Mouse (Mus musculus) MEL (cell line): ENCODE measurements around the gene Lemd1.

Experiments used
- CHD2 ChIP-seq: IDR thresholded peaks from 2 replicates; pipeline ENCODE4 v1.6.1; 2011; ENCODE audit warnings: low read length, improper control_type of control experiment
- CTCF ChIP-seq, 3 experiments: IDR thresholded peaks in 2 of 3; conservative IDR thresholded peaks in 1 of 3; 2 replicates each; pipeline ENCODE4 v1.5.1; 2011 to 2012; ENCODE audit warnings: low read length in 3 of 3, low read depth in 2 of 3, mild to moderate bottlenecking in 2 of 3, improper control_type of control experiment in 1 of 3, inconsistent platforms in 1 of 3, mixed read lengths in 1 of 3, moderate library complexity in 1 of 3; ENCODE audit not compliant: control insufficient read depth in 1 of 3, insufficient read depth in 1 of 3, poor library complexity in 1 of 3, severe bottlenecking in 1 of 3
- GATA1 ChIP-seq: IDR thresholded peaks from 2 replicates; pipeline ENCODE4 v1.6.1; 2011; ENCODE audit warnings: low read depth, low read length, improper control_type of control experiment
- HCFC1 ChIP-seq: IDR thresholded peaks from 2 replicates; pipeline ENCODE4 v1.6.1; 2012; ENCODE audit warnings: low read depth, mild to moderate bottlenecking, inconsistent platforms, low read length, improper control_type of control experiment, moderate library complexity
- POLR2A ChIP-seq, 2 experiments: IDR thresholded peaks; 2 replicates each; pipeline ENCODE4 v1.6.1; 2011 to 2012; ENCODE audit warnings: low read length in 2 of 2, mild to moderate bottlenecking in 2 of 2, control low read depth in 1 of 2, improper control_type of control experiment in 1 of 2, low read depth in 1 of 2, moderate library complexity in 1 of 2; ENCODE audit not compliant: control insufficient read depth in 1 of 2, insufficient read depth in 1 of 2, poor library complexity in 1 of 2
- POLR2AphosphoS5 ChIP-seq: IDR thresholded peaks from 2 replicates; pipeline ENCODE4 v1.6.1; 2012; ENCODE audit warnings: low read depth, borderline replicate concordance, mild to moderate bottlenecking, inconsistent platforms, low read length, moderate library complexity, mixed read lengths
- TAL1 ChIP-seq: IDR thresholded peaks from 2 replicates; pipeline ENCODE4 v1.6.1; 2012; ENCODE audit warnings: mild to moderate bottlenecking, inconsistent platforms, low read length, moderate library complexity, mixed read lengths
- USF2 ChIP-seq, 2 experiments: IDR thresholded peaks; 2 replicates each; pipeline ENCODE4 v1.6.1; 2011 to 2012; ENCODE audit warnings: improper control_type of control experiment in 2 of 2, low read length in 2 of 2, borderline replicate concordance in 1 of 2, inconsistent platforms in 1 of 2, low read depth in 1 of 2, mild to moderate bottlenecking in 1 of 2; ENCODE audit not compliant: insufficient read depth in 1 of 2
- ZNF384 ChIP-seq: IDR thresholded peaks from 2 replicates; pipeline ENCODE4 v1.6.1; 2012; ENCODE audit warnings: low read depth, mild to moderate bottlenecking, inconsistent platforms, low read length, improper control_type of control experiment

- no peak for TF ChIP-seq POLR2A (IDR thresholded peaks at IDR 0.05; ENCODE audit: control insufficient read depth in 1 of 2, insufficient read depth in 1 of 2, low read depth in 1 of 2, low read length in 2 of 2, poor library complexity in 1 of 2)
- TF ChIP-seq TAL1, result no peak
- TF ChIP-seq CTCF (IDR thresholded peaks at IDR 0.05 in 2 of 3, conservative IDR thresholded peaks at IDR 0.05 in 1 of 3; ENCODE audit: control insufficient read depth in 1 of 3, insufficient read depth in 1 of 3, low read depth in 2 of 3, low read length in 3 of 3, poor library complexity in 1 of 3, severe bottlenecking in 1 of 3), result no peak
- no peak for TF ChIP-seq HCFC1
- no peak for TF ChIP-seq GATA1
- no peak for TF ChIP-seq ZNF384
- TF ChIP-seq POLR2AphosphoS5, result no peak
- no peak for TF ChIP-seq CHD2
- TF ChIP-seq USF2 (IDR thresholded peaks at IDR 0.05; ENCODE audit: borderline replicate concordance in 1 of 2, insufficient read depth in 1 of 2, low read depth in 1 of 2, low read length in 2 of 2), result no peak
Measured at GRCm38 (mm10) chr1:132286735-132287134, 95.5 kb downstream of the Lemd1 start.
